Mouse (Mus musculus): Measurements from ENCODE around the gene Nos1ap.

Gene Nos1ap

GRCm38 (mm10) chr1:170343081-170343480 is 246.6 kb downstream of the Nos1ap start:
- no peak for DNase-seq

- DNase-seq = no peak
Observed at GRCm38 (mm10) chr1:170339943-170340342, 249.7 kb downstream of the Nos1ap start.

GRCm38 (mm10) chr1:170332775-170333174 is 256.9 kb downstream of the Nos1ap start:
- DNase-seq = no peak

GRCm38 (mm10) chr1:170331926-170332325 is 257.7 kb downstream of the Nos1ap start:
- DNase-seq = no peak

- DNase-seq = no peak
Observed at GRCm38 (mm10) chr1:170325277-170325676, 264.4 kb downstream of the Nos1ap start.

- no peak for DNase-seq
Observed at GRCm38 (mm10) chr1:170324312-170324711, 265.3 kb downstream of the Nos1ap start.

GRCm38 (mm10) chr1:170323001-170323400 is 266.7 kb downstream of the Nos1ap start:
- no peak for DNase-seq

GRCm38 (mm10) chr1:170322046-170322445 is 267.6 kb downstream of the Nos1ap start:
- DNase-seq = no peak

GRCm38 (mm10) chr1:170311431-170311830 is 278.2 kb downstream of the Nos1ap start:
- no peak for DNase-seq

GRCm38 (mm10) chr1:170308503-170308902 is 281.2 kb downstream of the Nos1ap start, which contains the start of gene Spata46:
Gene Spata46 (plus strand): TSS chr1:170308803.
- DNase-seq = no peak

GRCm38 (mm10) chr1:170306232-170306631 is 283.4 kb downstream of the Nos1ap start, which contains the start of gene Gm7694:
Gene Gm7694 (minus strand): TSS chr1:170306332.
- no peak for DNase-seq

GRCm38 (mm10) chr1:170305002-170305401 is 284.7 kb downstream of the Nos1ap start:
- DNase-seq = no peak

- DNase-seq = no peak
Observed at GRCm38 (mm10) chr1:170303103-170303502, 286.6 kb downstream of the Nos1ap start.

GRCm38 (mm10) chr1:170302456-170302855 is 287.2 kb downstream of the Nos1ap start:
- no peak for DNase-seq

- no peak for DNase-seq
Observed at GRCm38 (mm10) chr1:170301686-170302085, 288.0 kb downstream of the Nos1ap start.

GRCm38 (mm10) chr1:170299496-170299895 is 290.2 kb downstream of the Nos1ap start:
- DNase-seq = no peak

- DNase-seq = no peak
Observed at GRCm38 (mm10) chr1:170294786-170295570, 294.7 kb downstream of the Nos1ap start.

GRCm38 (mm10) chr1:170293257-170293656 is 296.4 kb downstream of the Nos1ap start:
- no peak for DNase-seq

GRCm38 (mm10) chr1:170292239-170292951 is 297.3 kb downstream of the Nos1ap start:
- DNase-seq = no peak

- DNase-seq = no peak
Observed at GRCm38 (mm10) chr1:170282415-170283129, 307.1 kb downstream of the Nos1ap start.

GRCm38 (mm10) chr1:170277016-170277415 is 312.6 kb downstream of the Nos1ap start, which contains the start of gene Sh2d1b1:
Gene Sh2d1b1 (plus strand): TSS chr1:170277320.
- no peak for DNase-seq

- no peak for DNase-seq
Observed at GRCm38 (mm10) chr1:170273252-170273651, 316.4 kb downstream of the Nos1ap start.

GRCm38 (mm10) chr1:170270696-170271095 is 319.0 kb downstream of the Nos1ap start:
- no peak for DNase-seq
